ENCODE assay signal across 12 mouse cellular contexts in genomic region chr13:11716216-11716615, GRCm38 (mm10).
"Had no signal": no experiment of that assay in that cellular context is flagged by ENCODE, and none has a peak within 500 bp of the region (broad histone marks: within the 10 kb centered on the region; RNA-seq: fewer than 3 reads in every experiment).

No protein-coding gene starts in this region.

- H3K27me3 ChIP-seq: liver, embryonic 15.5 days; midbrain, embryonic 15.5 days had no signal

- H3K9me3 ChIP-seq: limb, embryonic 10.5 days; liver, embryonic 15.5 days; midbrain, embryonic 15.5 days had no signal

- H3K27ac ChIP-seq: limb, embryonic 10.5 days; liver, embryonic 15.5 days; midbrain, embryonic 15.5 days; stomach, postnatal 0 days had no signal

- H3K36me3 ChIP-seq: limb, embryonic 10.5 days; liver, embryonic 15.5 days; midbrain, embryonic 15.5 days had no signal

- H3K4me1 ChIP-seq: limb, embryonic 10.5 days; liver, embryonic 15.5 days; midbrain, embryonic 15.5 days had no signal

- ATAC-seq: lung, postnatal 0 days; midbrain, embryonic 15.5 days had no signal

- H3K9ac ChIP-seq: liver, embryonic 15.5 days; midbrain, embryonic 15.5 days had no signal

- H3K4me3 ChIP-seq: limb, embryonic 10.5 days; liver, embryonic 15.5 days; midbrain, embryonic 15.5 days had no signal

- DNase-seq: kidney, adult 18-20 months; kidney, postnatal 10 days; kidney, postnatal 4 days; lung, adult 2 months; lung, postnatal 36 days; right cerebral cortex, postnatal 25 days had no signal

- H3K4me2 ChIP-seq: liver, embryonic 11.5 days; liver, embryonic 15.5 days; midbrain, embryonic 15.5 days had no signal
